Mouse (Mus musculus): ENCODE measurements around the gene Igf2.

- TF ChIP-seq CTCF (IDR thresholded peaks at IDR 0.05; ENCODE audit: control insufficient read depth, insufficient read depth, insufficient read length) (no peak), USF1 (IDR thresholded peaks at IDR 0.05; ENCODE audit: low read depth) (no peak), CEBPB (IDR thresholded peaks at IDR 0.05; ENCODE audit: low read depth) (no peak)
Measured at GRCm38 (mm10) chr7:142671067-142671466, 4.5 kb upstream of the Igf2 start.

All from C2C12 (cell line).